Mouse (Mus musculus) megakaryocyte, embryonic 14.5 days (primary cell): ENCODE measurements around the gene Ano6.

Experiments
- FLI1 ChIP-seq: IDR thresholded peaks from 2 replicates; pipeline ENCODE4 v1.6.1; 2012; ENCODE audit warnings: low read length, inconsistent platforms, mixed read lengths
- GATA1 ChIP-seq: IDR thresholded peaks from 3 replicates; pipeline ENCODE4 v1.6.1; 2012; ENCODE audit warnings: mixed read lengths, low read length, inconsistent platforms, borderline replicate concordance

GRCm38 (mm10) chr15:95921072-95921471 is 130.4 kb downstream of the Ano6 start:
- TF ChIP-seq GATA1 (no peak), FLI1 (no peak)
